Mouse (Mus musculus): Measurements from ENCODE around the gene Hsd17b13. TPM values are rescaled to one million over a fixed set of nuclear protein-coding genes. Genes with fewer than 3 reads are reported as not detected.

The Hsd17b13 gene
- total RNA-seq, 2 experiments from 2014 or later, result 0.30 to 0.44 TPM

DNA sequence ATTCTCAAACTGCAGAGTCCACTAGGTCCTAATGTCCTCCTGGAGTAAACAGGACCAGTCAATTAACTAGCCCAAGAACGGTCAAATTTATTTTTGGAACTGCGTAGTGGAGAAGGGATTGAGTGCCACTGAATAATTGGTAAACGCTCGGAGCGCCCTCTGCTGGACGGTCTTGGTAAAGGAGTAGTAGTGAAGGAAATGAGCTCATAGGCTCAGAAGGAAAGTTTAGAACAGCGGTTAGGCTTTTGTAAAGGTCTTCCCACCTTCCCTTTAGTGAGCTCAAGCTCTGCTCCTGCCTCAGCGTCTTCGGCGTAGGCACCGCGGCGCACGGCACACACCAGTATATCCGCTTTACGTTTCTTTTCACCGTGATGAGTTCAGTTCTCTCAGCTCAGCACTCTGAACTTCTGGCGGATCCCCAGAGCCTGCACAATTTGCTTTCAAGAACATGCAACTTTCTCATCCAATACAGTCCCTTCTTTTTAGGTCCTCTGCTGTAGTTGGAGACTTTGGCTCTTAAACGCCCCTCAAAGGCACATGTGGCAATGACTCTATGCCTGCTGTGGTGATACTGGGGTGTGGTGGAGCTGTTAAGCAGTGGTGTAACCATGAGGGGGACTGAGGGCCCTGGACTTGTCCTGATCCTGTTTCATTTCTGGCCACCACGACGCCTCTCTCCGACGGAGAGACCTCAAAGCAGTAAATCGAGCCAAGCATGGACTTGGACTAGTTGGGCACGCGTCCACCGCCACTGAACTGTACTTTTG lies 49.6 kb downstream of the Hsd17b13 start:
- peak; percentile 91 to 97 for DNase-seq (ENCODE audit: low spot score in 2 of 2)

DNA sequence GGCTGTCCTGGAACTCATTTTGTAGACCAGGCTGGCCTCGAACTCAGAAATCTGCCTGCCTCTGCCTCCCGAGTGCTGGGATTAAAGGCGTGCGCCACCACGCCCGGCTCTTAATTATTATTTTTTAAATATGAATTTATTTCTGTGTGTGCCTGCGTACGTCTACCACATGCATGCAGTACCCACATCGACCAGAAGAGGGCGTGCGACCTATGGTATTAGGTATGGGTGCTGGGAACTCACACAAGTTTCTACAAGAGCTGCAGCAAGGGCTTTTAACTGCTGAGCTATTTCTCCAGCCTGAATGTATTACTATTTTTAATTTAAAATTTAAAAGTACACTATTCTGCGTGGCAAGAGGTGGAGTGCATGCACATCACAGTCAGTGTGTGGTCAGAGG lies 50.8 kb downstream of the Hsd17b13 start:
- no peak for DNase-seq (ENCODE audit: low spot score in 2 of 2)

DNA sequence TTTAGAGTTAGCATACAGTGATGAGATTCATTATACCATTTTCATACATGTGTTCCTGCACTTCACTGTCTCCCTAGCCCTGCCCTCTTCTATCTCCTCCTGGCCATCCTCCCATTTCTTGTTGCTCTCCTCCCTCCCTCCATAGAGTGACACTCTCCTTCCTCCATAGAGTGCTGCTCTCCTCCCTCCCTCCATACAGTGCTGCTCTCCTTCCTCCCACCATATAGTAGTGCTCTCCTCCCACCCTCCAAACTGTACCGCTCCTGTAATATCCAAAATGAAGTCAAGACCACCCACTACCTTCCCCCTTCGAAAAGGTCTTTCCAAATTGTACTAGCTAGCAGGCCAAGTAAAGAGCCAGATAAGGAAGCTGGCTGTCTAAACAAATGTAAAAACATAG lies 53.5 kb downstream of the Hsd17b13 start:
- no peak for DNase-seq (ENCODE audit: low spot score in 2 of 2)

DNA sequence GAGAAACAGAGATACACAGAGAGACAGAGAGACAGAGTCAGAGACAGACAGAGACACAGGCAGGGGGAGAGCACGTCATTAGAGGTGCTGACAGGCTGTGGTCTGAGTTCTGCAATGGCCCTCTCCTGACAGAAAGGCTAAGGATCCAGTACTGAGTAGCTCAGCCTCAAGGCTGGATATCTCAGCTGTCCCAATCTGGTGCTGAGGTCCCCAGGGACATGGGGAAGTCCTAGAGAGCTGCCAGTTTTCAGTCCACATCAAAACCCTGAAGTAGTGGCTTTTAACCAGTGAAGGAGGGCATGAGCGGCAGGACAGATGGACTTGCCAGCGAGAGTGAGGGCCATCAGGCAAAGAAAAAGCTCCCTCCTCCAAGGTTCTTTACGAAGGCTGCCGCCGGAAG lies 54.1 kb downstream of the Hsd17b13 start:
- DNase-seq (ENCODE audit: low spot score in 2 of 2), result no peak

DNA sequence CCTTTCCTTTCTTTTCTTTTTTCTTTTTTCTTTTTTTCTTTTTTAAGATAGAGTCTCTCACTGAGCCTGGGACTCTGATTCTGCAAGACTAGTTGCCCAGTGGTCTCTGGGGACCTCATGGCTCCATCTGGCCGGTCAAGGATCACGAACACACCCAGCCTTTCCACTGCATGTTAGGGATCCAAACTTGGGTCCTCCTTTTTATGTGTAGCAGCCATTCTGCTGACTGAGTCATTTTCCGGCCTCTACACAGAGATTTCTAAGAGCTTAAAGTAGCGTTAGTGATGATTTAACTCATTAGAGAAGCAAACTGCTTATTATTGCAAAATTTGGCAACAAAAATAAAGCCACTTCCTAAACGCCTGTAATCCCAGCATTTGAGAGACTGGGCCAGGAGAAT lies 54.8 kb downstream of the Hsd17b13 start:
- no peak for DNase-seq (ENCODE audit: low spot score in 2 of 2)

GRCm38 (mm10) chr5:103919497-103919896 lies 57.7 kb downstream of the Hsd17b13 start:
- no peak for DNase-seq (ENCODE audit: low spot score in 2 of 2)

DNA sequence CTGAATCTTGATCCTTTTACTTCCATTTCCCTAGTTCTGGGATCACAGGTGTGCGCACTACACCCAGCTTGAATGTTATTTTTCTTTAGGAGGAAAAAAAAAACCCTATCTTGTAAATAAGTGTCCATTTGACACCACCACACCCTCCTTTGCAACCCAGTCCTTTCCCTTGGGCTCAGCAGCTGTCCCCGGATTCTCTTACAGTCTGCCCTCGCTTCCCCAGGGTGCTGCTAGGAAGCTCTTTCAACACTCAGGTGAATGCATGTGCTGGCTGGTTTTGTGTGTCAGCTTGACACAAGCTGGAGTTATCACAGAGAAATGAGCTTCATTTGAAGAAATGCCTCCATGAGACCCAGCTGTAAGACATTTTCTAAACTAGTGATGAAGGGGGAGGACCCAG lies 59.0 kb downstream of the Hsd17b13 start:
- no peak for DNase-seq (ENCODE audit: low spot score in 2 of 2)

DNA sequence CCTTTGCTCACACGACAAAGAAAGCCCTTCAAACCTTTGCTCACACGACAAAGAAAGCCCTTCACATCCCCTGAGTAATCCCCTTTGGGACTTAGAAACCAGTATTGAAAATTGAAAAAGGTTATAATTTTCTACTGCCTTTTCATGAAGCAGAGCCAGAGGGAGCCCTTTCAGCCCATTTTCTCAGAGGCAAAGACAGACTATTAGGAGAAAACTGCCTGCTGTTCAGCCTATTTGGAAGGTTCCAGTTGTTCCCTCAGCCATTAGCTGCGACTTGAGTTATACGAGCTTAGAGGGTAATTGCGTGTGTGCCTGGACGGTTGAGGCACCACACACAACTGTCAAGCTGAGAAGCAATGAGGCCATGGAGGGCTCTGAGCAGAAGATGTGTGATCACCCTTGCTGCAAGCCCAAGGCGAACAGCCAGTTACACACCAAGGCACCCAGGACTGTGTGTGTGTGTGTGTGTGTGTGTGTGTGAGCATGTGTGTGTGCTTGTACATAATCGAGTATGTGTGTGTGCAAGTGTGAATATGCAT lies 59.8 kb downstream of the Hsd17b13 start:
- DNase-seq (ENCODE audit: low spot score in 2 of 2), result no peak

GRCm38 (mm10) chr5:103916595-103917356 lies 60.4 kb downstream of the Hsd17b13 start:
- DNase-seq (ENCODE audit: low spot score in 2 of 2), result no peak

GRCm38 (mm10) chr5:103914335-103915226 lies 62.6 kb downstream of the Hsd17b13 start:
- no peak for DNase-seq (ENCODE audit: low spot score in 2 of 2)

- DNase-seq (ENCODE audit: low spot score in 2 of 2), result no peak
Observed at GRCm38 (mm10) chr5:103913150-103913549, 64.1 kb downstream of the Hsd17b13 start.

DNA sequence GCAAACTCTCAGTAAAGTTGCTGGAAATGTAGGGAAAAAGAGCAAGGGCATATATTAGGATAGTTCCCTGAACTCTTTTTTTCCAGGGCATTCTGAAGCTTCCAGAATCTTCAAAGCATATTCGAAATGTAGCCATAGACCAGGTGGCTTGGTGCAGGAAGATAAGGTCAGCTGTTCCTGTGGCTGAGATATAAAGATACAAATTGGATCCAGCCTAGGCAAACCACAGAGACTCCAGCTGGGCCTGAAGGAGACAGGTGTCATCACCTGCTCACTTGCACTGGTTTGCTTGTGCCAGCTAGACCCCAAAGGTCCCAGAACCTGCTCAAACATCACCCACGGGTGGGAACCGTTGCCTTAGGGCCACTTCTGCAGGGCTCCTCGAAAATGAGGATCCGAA lies 65.7 kb downstream of the Hsd17b13 start:
- DNase-seq (ENCODE audit: low spot score in 2 of 2), result no peak

DNA sequence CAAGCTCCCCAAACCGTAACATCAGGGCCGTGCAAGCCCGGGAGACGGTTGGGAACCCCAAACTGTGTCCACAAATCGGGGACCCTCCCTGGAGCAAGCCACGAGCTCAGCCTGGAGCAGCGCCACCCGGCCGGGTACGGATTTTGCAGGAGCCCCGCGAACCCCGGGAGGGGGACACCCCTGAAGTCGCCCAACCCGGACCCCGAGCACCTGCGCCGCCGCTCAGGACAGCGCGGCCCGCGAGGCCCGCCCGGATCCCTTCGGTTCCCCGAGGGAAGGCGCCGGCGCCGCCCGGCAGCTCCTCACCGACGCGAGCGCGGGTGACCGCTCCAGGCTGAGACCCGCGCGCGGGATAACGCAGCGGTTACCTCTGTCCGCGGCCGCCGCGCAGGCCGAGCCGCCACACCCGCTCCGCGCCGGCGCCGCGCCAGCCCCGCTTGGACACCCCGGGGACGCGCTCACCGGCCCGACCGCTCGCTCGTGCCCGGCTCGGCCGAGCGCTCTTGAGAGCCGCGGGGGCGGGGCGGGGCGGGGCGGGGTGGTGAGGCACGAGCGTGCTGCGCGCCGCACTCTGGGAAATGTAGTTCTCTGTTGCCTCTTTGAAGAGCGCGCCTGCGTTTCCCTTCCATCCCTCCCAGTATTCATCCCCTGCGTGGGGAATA lies 66.3 kb downstream of the Hsd17b13 start, which contains the start of gene Klhl8:
Gene Klhl8, minus strand, starts transcription at position 512 of the 662 bp plus-strand sequence.
- DNase-seq (ENCODE audit: low spot score in 2 of 2), result peak; percentile 77 to 87

DNA sequence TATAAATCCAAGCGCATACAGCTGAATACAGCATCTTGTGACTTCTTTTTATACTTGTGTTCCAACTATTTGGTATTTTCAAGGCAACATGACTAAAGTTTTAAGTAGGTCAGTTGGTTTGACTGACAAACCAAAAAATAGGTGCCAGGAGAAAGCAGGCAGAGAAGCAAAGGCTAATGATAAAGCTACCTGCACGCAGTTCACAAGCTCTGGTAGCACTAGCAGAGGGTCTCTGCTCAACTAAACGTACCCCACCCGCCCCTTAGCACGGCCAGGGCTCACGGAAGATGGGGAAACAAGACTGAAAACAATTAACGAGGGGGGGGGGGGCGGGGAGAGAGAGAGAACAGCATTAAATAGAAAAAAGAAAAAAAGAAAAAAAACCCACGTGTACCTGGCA lies 67.1 kb downstream of the Hsd17b13 start:
- no peak for DNase-seq (ENCODE audit: low spot score in 2 of 2)

GRCm38 (mm10) chr5:103909466-103909865 lies 67.7 kb downstream of the Hsd17b13 start:
- DNase-seq (ENCODE audit: low spot score in 2 of 2), result no peak

DNA sequence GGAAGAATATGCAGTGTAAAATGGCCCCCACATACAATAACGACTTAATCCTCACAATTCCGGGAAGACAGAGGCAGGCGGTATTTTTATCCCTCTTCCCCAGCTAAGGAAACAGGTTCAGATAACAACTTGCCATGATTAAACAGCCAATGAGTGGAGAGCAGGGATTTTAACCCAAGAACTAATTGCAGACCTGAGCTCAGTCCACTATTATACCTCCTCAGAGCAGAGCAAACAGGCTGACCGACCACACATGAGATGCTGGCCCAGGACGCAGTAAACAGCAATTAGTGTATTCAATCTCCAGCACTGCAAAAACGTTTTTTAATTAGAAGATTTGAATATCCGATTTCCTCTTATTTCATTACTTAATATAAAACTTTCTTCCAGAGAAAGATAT lies 68.4 kb downstream of the Hsd17b13 start:
- no peak for DNase-seq (ENCODE audit: low spot score in 2 of 2)

GRCm38 (mm10) chr5:103907844-103908243 lies 69.4 kb downstream of the Hsd17b13 start:
- peak; percentile 38 to 45 for DNase-seq (ENCODE audit: low spot score in 2 of 2)

DNA sequence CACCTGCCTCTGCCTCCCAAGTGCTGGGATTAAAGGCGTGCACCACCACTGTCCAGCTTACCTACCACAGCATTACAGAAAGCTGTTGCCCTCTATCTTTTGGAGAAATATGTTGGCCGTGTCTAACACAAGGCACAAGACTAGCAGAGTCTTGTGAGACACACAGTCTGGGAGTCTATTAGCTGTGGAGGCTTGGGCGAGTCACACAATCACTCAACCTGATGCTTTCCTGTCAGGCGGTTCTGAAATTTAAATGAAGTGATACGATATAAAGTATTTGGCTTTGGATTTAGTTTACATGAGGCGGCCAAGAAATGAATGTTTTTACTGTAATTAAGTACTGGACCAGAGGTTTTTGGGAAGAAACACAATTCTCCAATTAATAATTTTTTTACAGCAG lies 71.0 kb downstream of the Hsd17b13 start:
- no peak for DNase-seq (ENCODE audit: low spot score in 2 of 2)
